Mouse (Mus musculus) forebrain, embryonic 14.5 days (tissue): ENCODE results near the gene Wdfy4. TPM values are rescaled to one million over a fixed set of nuclear protein-coding genes. Genes with fewer than 3 reads are reported as not detected.

Experiments used
- ATAC-seq: fragments of 200-750 bp; cut with Nextera tagmentation; 2 replicates; pipeline ENCODE4 v1.8.0; 2017; ENCODE audit warnings: mild to moderate bottlenecking, moderate library complexity
- DNase-seq: peaks from one replicate; pipeline ENCODE4 v3.0.0-alpha.2; 2015; ENCODE audit warnings: low spot score
- H3K27ac ChIP-seq: fragments of 300-500 bp; sonication (generic); 2 replicates; pipeline ENCODE4 v1.5.1; 2014; ENCODE audit warnings: low read depth, mild to moderate bottlenecking, control low read depth, low read length, moderate library complexity
- H3K27me3 ChIP-seq: fragments of 300-500 bp; sonication (generic); replicated peaks from 2 replicates; pipeline ENCODE4 v1.6.1; 2014; ENCODE audit warnings: low read length, control low read depth, mixed read lengths; ENCODE audit not compliant: control insufficient read depth, insufficient read depth
- H3K36me3 ChIP-seq: fragments of 300-500 bp; sonication (generic); 2 replicates; pipeline ENCODE4 v1.6.1; 2014; ENCODE audit warnings: low read length, control low read depth; ENCODE audit not compliant: control insufficient read depth, insufficient read depth
- H3K4me1 ChIP-seq: fragments of 300-500 bp; sonication (generic); 2 replicates; pipeline ENCODE4 v1.6.1; 2014; ENCODE audit warnings: antibody characterized with exemption, low read length, control low read depth; ENCODE audit not compliant: control insufficient read depth, insufficient read depth
- H3K4me2 ChIP-seq: fragments of 300-500 bp; sonication (generic); 2 replicates; pipeline ENCODE4 v1.6.1; 2014; ENCODE audit warnings: mild to moderate bottlenecking, control low read depth, low read length
- H3K4me3 ChIP-seq: fragments of 300-500 bp; sonication (generic); 2 replicates; pipeline ENCODE4 v1.5.1; 2014; ENCODE audit warnings: low read depth, low read length, control low read depth
- H3K9ac ChIP-seq: fragments of 300-500 bp; sonication (generic); 2 replicates; pipeline ENCODE4 v1.6.1; 2014; ENCODE audit warnings: mild to moderate bottlenecking, low read length, control low read depth, moderate library complexity
- H3K9me3 ChIP-seq: fragments of 300-500 bp; sonication (generic); replicated peaks from 2 replicates; pipeline ENCODE4 v1.6.1; 2016; ENCODE audit warnings: low read length, control low read depth, mixed read lengths; ENCODE audit not compliant: control insufficient read depth
- WGBS: fragments of 180-500 bp; shearing (Covaris S2); extraction: QIAGEN DNeasy Blood & Tissue Kit; methylation state at CpG from one replicate; pipeline ENCODE4 v1.1.7; 2014; 5-methylcytosine and 5-hydroxymethylcytosine counted together
- polyA plus RNA-seq: library from polyadenylated mRNA; unstranded; fragments of >200 nt; fragmentation: Nextera tagmentation; extraction: Ambion mirVana; gene quantifications from 2 replicates; pipeline ENCODE4 v1.2.1, GENCODE M21; 2014

Gene Wdfy4
- polyA plus RNA-seq, 1 experiment from 2014 or later = 0.11 TPM

DNA sequence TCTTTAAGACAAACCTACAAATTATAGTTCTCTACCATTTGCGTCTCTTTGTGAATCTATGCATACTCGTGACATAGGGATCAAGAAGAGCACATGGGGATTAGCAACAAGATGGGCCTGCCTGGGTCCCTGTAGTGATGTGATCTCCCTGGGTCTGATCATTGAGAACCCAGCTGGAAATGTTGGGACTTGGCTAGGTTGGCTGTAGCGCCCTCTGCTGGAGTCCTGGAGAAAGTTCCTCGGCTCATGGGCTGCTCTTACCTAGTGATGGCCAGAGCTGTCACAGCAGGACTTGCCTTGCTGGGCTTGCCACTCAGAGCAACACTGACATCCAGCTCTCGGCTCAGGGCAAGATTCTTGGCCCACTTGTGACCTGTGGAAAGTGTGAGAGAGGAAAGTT is 224.8 kb downstream of the Wdfy4 start:
- 32% methylated on average over 5 of the region's 5 CpGs for WGBS

DNA sequence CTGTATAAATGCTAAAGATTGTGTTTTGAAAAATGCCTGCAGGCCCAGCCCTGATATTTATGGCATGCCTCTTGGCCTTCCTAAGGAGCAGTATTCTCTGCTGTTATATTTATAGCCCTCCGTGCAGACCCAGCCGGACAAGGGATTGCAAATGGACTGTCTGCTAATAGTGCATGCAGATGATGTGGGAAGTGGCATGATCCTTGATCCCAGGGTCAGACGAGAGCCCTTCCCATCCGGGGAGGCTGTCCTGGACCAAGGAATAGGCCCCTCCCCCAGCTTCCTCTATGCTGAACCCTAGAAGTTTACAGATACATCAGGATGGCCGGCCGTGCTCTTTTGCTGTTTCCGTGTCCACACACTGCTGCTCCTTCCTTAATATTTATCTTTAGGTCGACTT is 226.6 kb downstream of the Wdfy4 start:
- no peaks in the 10 kb centered on the region for H3K4me1 ChIP-seq
- no peak for ATAC-seq
- no peaks in the 10 kb centered on the region for H3K36me3 ChIP-seq
- no peak for DNase-seq
- H3K27ac ChIP-seq = no peak overlapping the region
- WGBS = 82% methylated on average over 8 of the region's 8 CpGs
- H3K9ac ChIP-seq = no peak overlapping the region
- no peaks in the 10 kb centered on the region for H3K9me3 ChIP-seq
- H3K4me2 ChIP-seq = no peak overlapping the region
- no peaks in the 10 kb centered on the region for H3K27me3 ChIP-seq
- no peak overlapping the region for H3K4me3 ChIP-seq

More for the DNA sequence above, 224.8 kb downstream of the Wdfy4 start:
- Histone ChIP-seq H3K36me3 (no peaks in the 10 kb centered on the region), H3K4me3 (no peak overlapping the region), H3K9ac (no peak overlapping the region), H3K9me3 (no peaks in the 10 kb centered on the region), H3K27ac (no peak overlapping the region), H3K4me2 (no peak overlapping the region), H3K27me3 (no peaks in the 10 kb centered on the region), H3K4me1 (no peaks in the 10 kb centered on the region)
- DNase-seq = peak; percentile 74
- ATAC-seq = peak; percentile 10; the same call in 1 of the 2 replicates

DNA sequence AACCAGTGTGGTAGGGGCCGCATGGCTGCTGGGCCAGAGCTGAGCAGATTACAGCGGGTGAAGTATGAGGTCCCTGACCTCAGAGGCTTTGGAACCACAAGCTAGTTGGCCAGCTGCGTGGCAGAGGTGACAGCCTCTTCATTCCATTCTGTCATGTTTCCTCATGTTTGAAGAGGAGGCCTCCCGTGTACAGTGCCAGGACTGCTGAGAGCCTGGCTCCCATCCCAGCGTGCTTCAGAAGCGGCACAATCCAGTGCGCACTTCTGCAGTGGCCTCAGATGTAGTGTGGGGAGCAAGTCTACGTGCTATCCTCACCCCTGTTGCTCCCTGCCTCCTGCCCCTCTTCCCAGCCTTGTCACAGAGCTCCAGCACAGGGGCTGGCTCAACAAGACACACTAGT is 228.8 kb downstream of the Wdfy4 start:
- H3K9ac ChIP-seq = no peak overlapping the region
- no peaks in the 10 kb centered on the region for H3K4me1 ChIP-seq
- no peaks in the 10 kb centered on the region for H3K36me3 ChIP-seq
- DNase-seq (peak; percentile 49), ATAC-seq (peak; percentile 33)
- H3K4me2 ChIP-seq = no peak overlapping the region
- H3K27ac ChIP-seq = no peak overlapping the region
- H3K9me3 ChIP-seq = no peaks in the 10 kb centered on the region
- no peaks in the 10 kb centered on the region for H3K27me3 ChIP-seq
- no peak overlapping the region for H3K4me3 ChIP-seq
- 57% methylated on average over 8 of the region's 8 CpGs for WGBS

DNA sequence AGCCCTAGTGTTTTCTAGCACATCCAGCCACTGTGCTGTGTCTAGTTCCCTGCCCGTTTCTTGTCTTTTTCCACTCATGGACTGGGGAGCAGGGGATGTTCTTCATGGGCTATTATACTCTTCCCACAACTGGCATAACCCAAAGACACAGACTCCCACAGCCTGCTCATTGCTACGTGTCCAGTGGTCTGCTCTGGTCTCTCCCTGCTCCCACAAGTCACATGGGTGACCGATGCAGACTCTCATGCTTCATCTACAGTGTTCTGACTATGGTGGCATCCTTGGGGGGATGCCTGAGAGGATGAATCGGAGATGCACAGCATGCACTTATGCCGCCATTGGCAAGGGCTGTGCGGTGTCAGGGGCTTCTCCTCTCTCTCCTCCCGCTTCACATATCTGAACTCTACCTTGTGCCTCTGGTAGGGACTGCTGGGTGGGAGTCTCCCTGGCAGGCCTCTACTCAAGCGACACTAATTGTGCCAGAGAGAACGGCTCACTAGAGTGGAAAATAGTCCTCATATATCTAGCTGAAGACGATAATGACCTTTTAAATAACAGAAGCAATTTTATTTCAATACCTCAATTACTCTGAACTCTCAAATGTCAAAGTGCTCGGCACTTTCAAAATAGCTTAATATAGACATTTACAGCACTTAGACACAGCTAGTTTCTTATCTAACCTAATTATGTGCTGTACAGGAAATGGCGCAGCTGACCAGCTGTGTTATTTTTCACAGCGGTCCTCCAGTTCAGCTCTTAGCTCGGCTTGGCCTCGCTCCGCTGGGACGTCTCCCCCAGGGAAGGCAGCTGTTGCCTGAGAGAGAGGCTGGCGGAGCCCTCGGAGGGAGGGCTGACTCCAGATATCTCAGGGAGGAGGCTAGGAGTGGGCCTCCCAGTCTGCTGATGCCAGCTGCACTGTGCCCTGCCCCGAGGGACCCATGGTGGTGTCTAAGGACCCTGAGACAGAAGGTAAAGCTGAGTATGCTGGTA is 234.7 kb downstream of the Wdfy4 start:
- Histone ChIP-seq H3K4me1 (peaks cover 11% of the 10 kb centered on the region), H3K9ac (no peak overlapping the region), H3K4me3 (no peak overlapping the region), H3K4me2 (no peak overlapping the region), H3K9me3 (no peaks in the 10 kb centered on the region), H3K27ac (peak overlapping the region; percentile 36; the same call in 1 of the 2 replicates), H3K27me3 (no peaks in the 10 kb centered on the region), H3K36me3 (no peaks in the 10 kb centered on the region)
- DNase-seq (peak; percentile 65), ATAC-seq (peak; percentile 85)
- 45% methylated on average over 20 of the region's 20 CpGs for WGBS

DNA sequence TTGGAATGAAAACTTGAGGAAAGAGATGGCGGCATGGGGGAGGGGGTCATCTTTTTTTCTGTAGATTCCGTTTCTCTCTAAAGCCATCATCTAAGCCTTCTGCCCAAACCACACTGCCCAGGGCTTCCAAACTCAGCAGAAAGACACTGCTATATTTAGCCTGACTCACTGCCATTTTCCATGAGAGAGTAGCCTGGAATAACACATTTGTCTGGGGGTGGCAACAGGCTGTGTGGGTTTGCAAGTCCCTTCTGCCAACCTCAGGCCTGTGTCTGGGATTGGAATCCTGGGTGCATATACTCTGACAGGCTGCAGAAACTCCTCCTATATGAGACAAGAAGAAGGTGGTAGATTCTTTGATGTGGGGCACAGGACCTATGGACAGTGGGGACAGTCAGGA is 237.8 kb downstream of the Wdfy4 start:
- Histone ChIP-seq H3K9ac (no peak overlapping the region), H3K9me3 (no peaks in the 10 kb centered on the region), H3K27me3 (no peaks in the 10 kb centered on the region), H3K4me2 (no peak overlapping the region), H3K4me1 (peaks cover 11% of the 10 kb centered on the region), H3K4me3 (no peak overlapping the region), H3K27ac (no peak overlapping the region), H3K36me3 (no peaks in the 10 kb centered on the region)
- no peak for DNase-seq
- no peak for ATAC-seq
- 96% methylated on average over 2 of the region's 2 CpGs for WGBS

DNA sequence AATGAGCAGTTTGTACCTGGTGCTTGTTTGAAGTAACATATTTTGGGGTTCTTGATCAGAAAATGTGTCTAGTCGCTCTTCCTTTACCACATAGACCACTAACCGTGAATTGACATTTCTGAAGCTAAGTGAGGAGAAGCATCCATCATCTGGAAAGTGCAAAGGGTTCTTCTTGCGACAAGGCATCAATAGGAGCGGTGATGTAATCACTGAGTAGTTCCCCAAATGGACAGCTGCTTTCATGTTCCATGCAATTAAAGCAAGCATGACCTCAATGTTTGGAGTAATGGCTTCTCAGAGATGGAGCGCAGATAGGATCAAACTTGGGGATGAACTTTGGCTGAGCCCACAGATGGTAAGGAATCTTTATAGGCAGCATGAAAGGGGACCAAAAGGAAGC is 246.1 kb downstream of the Wdfy4 start:
- no peak overlapping the region for H3K9ac ChIP-seq
- ATAC-seq = no peak

DNA sequence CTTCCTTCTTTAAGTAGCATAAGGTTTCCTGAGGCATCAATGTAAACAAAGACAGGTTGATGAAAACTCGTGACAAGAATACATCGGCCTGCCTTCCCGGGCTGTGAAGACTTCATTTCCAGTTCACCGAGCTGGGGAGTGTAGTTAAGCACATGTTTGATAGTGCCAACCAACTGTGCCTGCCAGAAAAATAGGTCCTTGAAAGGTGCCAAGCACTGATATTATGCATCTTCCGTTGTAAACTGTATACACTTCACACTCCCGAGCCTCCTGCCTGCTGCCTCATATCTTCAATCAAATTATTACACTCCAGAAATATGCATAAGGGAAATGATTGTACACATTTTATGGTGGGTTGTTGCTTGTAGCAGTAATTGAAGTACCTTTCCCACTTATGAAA is 251.2 kb downstream of the Wdfy4 start:
- Histone ChIP-seq H3K4me1 (no peaks in the 10 kb centered on the region), H3K27me3 (no peaks in the 10 kb centered on the region), H3K9me3 (no peaks in the 10 kb centered on the region), H3K4me2 (no peak overlapping the region), H3K36me3 (no peaks in the 10 kb centered on the region), H3K4me3 (no peak overlapping the region), H3K9ac (no peak overlapping the region), H3K27ac (no peak overlapping the region)
- DNase-seq = peak; percentile 68
- ATAC-seq = peak; percentile 66; the same call in 1 of the 2 replicates
- 55% methylated on average over 6 of the region's 6 CpGs for WGBS

More for the DNA sequence above, 246.1 kb downstream of the Wdfy4 start:
- no peaks in the 10 kb centered on the region for H3K27me3 ChIP-seq
- H3K4me1 ChIP-seq = no peaks in the 10 kb centered on the region
- H3K27ac ChIP-seq = no peak overlapping the region
- no peaks in the 10 kb centered on the region for H3K36me3 ChIP-seq
- no peak for DNase-seq
- WGBS = 74% methylated on average over 5 of the region's 5 CpGs
- no peak overlapping the region for H3K4me3 ChIP-seq
- H3K4me2 ChIP-seq = no peak overlapping the region
- H3K9me3 ChIP-seq = no peaks in the 10 kb centered on the region

DNA sequence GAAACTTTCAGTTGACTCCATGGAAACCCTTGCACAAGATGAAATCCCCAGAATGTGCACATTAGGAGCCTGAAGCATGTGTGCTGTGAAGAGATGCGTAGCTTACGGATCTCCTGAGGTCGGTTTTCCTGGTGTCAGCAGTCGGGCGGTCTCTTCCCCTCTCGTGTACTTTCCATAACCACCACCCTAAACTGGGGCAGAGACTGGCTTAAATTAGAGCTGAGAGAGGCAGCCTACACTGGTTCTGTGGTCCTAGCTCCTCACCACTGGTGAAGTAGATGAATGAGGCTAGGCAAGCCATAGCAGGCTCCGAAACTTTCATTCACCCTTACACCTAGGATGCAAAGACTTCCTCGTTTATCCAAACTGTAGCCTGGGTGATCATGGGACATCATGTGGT is 253.1 kb downstream of the Wdfy4 start:
- H3K4me2 ChIP-seq = no peak overlapping the region
- no peaks in the 10 kb centered on the region for H3K36me3 ChIP-seq
- no peak overlapping the region for H3K9ac ChIP-seq
- H3K27ac ChIP-seq = no peak overlapping the region
- 90% methylated on average over 8 of the region's 8 CpGs for WGBS
- DNase-seq = no peak
- no peaks in the 10 kb centered on the region for H3K4me1 ChIP-seq
- no peaks in the 10 kb centered on the region for H3K9me3 ChIP-seq
- no peak overlapping the region for H3K4me3 ChIP-seq
- no peak for ATAC-seq
- H3K27me3 ChIP-seq = no peaks in the 10 kb centered on the region

DNA sequence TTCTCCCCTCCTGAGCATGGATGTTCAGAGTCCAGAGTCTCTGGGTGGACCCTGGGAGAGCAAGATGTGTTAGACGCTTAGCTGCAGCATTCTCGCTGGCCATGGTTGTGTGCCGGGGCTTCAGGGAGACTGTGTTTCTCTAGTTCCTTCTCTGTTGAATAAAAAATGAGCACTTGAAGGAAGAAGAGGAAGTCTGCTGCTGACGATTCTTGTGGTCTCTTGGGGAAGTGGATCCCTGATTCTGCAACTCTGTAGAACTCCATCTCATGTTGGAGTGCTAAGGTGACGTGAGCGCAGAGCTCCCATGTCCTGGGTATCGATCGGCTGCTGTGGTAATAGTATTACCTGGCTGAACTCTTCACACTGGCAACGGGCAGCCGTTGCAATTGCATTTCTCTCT is 253.6 kb downstream of the Wdfy4 start:
- H3K4me2 ChIP-seq = no peak overlapping the region
- DNase-seq (no peak), ATAC-seq (no peak)
- no peaks in the 10 kb centered on the region for H3K36me3 ChIP-seq
- WGBS = 93% methylated on average over 10 of the region's 10 CpGs
- H3K4me3 ChIP-seq = no peak overlapping the region
- no peaks in the 10 kb centered on the region for H3K27me3 ChIP-seq
- no peak overlapping the region for H3K9ac ChIP-seq
- no peak overlapping the region for H3K27ac ChIP-seq
- no peaks in the 10 kb centered on the region for H3K4me1 ChIP-seq
- H3K9me3 ChIP-seq = no peaks in the 10 kb centered on the region
